Mouse (Mus musculus) embryonic facial prominence, embryonic 11.5 days (tissue): ENCODE results near the gene Arid2. TPM values are rescaled to one million over a fixed set of nuclear protein-coding genes. Genes with fewer than 3 reads are reported as not detected.

Experiments used
- ATAC-seq: fragments of 200-750 bp; cut with Nextera tagmentation; replicated peaks from 2 replicates; pipeline ENCODE4 v1.8.0; 2017; ENCODE audit warnings: low read depth; ENCODE audit not compliant: insufficient number of reproducible peaks, low FRiP score, low TSS enrichment
- DNase-seq: peaks from one replicate; pipeline ENCODE4 v3.0.0-alpha.2; 2015; ENCODE audit warnings: low spot score
- H3K27ac ChIP-seq: fragments of 300-500 bp; sonication (generic); replicated peaks from 2 replicates; pipeline ENCODE4 v1.5.1; 2014; ENCODE audit warnings: mild to moderate bottlenecking, low read depth, low read length, control low read depth
- H3K27me3 ChIP-seq: fragments of 300-500 bp; sonication (generic); 2 replicates; pipeline ENCODE4 v1.6.1; 2014; ENCODE audit warnings: mild to moderate bottlenecking, low read length, moderate library complexity, mixed read lengths; ENCODE audit not compliant: control insufficient read depth, insufficient read depth
- H3K36me3 ChIP-seq: fragments of 300-500 bp; sonication (generic); replicated peaks from 2 replicates; pipeline ENCODE4 v1.6.1; 2014; ENCODE audit warnings: low read depth, mild to moderate bottlenecking, low read length, moderate library complexity, mixed read lengths; ENCODE audit not compliant: control insufficient read depth, insufficient read depth
- H3K4me1 ChIP-seq: fragments of 300-500 bp; sonication (generic); 2 replicates; pipeline ENCODE4 v1.6.1; 2014; ENCODE audit warnings: low read length, mixed read lengths; ENCODE audit not compliant: control insufficient read depth, insufficient read depth
- H3K4me2 ChIP-seq: fragments of 300-500 bp; sonication (generic); 2 replicates; pipeline ENCODE4 v1.6.1; 2014; ENCODE audit warnings: low read depth, mild to moderate bottlenecking, control low read depth, low read length, moderate library complexity
- H3K4me3 ChIP-seq: fragments of 300-500 bp; sonication (generic); 2 replicates; pipeline ENCODE4 v1.5.1; 2014; ENCODE audit warnings: low read depth, low read length, control low read depth
- H3K9ac ChIP-seq: fragments of 300-500 bp; sonication (generic); replicated peaks from 2 replicates; pipeline ENCODE4 v1.6.1; 2014; ENCODE audit warnings: mild to moderate bottlenecking, control low read depth, low read length
- H3K9me3 ChIP-seq: fragments of 300-500 bp; sonication (generic); replicated peaks from 2 replicates; pipeline ENCODE4 v1.6.1; 2016; ENCODE audit warnings: mild to moderate bottlenecking, low read length, inconsistent platforms, mixed read lengths; ENCODE audit not compliant: control insufficient read depth
- WGBS: fragments of 180-500 bp; shearing (Covaris S2); extraction: QIAGEN DNeasy Blood & Tissue Kit; methylation state at CpG from one replicate; pipeline ENCODE4 v1.1.7; 2014; 5-methylcytosine and 5-hydroxymethylcytosine counted together
- polyA plus RNA-seq: library from polyadenylated mRNA; unstranded; fragments of >200 nt; fragmentation: Nextera tagmentation; extraction: Ambion mirVana; gene quantifications from 2 replicates; pipeline ENCODE4 v1.2.1, GENCODE M21; 2014

Gene Arid2
- polyA plus RNA-seq, 1 experiment from 2014 or later = 39.3 TPM

- WGBS = under 1% methylated on average over 37 of the region's 63 CpGs
- H3K4me2 ChIP-seq = peak overlapping the region; percentile 80
- no peaks in the 10 kb centered on the region for H3K9me3 ChIP-seq
- H3K27me3 ChIP-seq = no peaks in the 10 kb centered on the region
- H3K27ac ChIP-seq = peak overlapping the region; percentile 100
- H3K4me1 ChIP-seq = no peaks in the 10 kb centered on the region
- no peak for DNase-seq
- peak overlapping the region; percentile 100 for H3K9ac ChIP-seq
- no peak for ATAC-seq
- no peaks in the 10 kb centered on the region for H3K36me3 ChIP-seq
- peak overlapping the region; percentile 93 for H3K4me3 ChIP-seq
Observed at GRCm38 (mm10) chr15:96286935-96287292, 404 bp upstream of the Arid2 start.

GRCm38 (mm10) chr15:96287976-96288835, 888 bp downstream of the Arid2 start:
- H3K4me1 ChIP-seq = no peaks in the 10 kb centered on the region
- H3K4me2 ChIP-seq = peak overlapping the region; percentile 75
- under 1% methylated on average over 74 of the region's 97 CpGs for WGBS
- no peak for ATAC-seq
- no peaks in the 10 kb centered on the region for H3K27me3 ChIP-seq
- no peaks in the 10 kb centered on the region for H3K9me3 ChIP-seq
- H3K27ac ChIP-seq = peak overlapping the region; percentile 100
- peak overlapping the region; percentile 93 for H3K4me3 ChIP-seq
- DNase-seq = peak; percentile 58
- H3K36me3 ChIP-seq = no peaks in the 10 kb centered on the region
- H3K9ac ChIP-seq = peak overlapping the region; percentile 100

- Histone ChIP-seq H3K9me3 (no peaks in the 10 kb centered on the region), H3K36me3 (no peaks in the 10 kb centered on the region), H3K4me3 (peak overlapping the region; percentile 93), H3K4me2 (peak overlapping the region; percentile 75), H3K27ac (peak overlapping the region; percentile 100), H3K4me1 (no peaks in the 10 kb centered on the region), H3K27me3 (no peaks in the 10 kb centered on the region), H3K9ac (peak overlapping the region; percentile 100)
- 7% methylated on average over 9 of the region's 9 CpGs for WGBS
- ATAC-seq (no peak), DNase-seq (no peak)
Observed at GRCm38 (mm10) chr15:96288836-96289390, 1.6 kb downstream of the Arid2 start.

DNA sequence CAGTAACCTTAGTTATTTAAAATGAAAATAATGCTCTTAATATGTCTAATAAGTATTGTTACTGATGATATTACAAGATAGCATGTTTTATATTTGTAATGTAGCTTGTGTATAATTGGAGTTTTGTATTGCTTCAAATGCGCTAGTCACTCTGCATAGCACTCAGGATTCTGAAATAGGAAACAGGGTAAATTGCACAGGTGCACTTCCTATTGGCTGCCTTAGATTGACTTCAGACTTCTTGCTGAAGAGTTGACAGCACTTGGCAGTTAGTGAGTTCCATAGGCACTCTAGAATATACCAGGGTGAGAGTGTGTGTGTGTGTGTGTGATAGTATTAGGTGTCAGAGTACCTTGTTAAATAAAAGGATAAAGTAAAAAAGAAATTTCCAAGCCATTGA, 2.7 kb downstream of the Arid2 start:
- 60% methylated on average over 1 of the region's 1 CpGs for WGBS
- no peaks in the 10 kb centered on the region for H3K36me3 ChIP-seq
- no peaks in the 10 kb centered on the region for H3K27me3 ChIP-seq
- H3K9ac ChIP-seq = no peak overlapping the region
- no peak overlapping the region for H3K4me3 ChIP-seq
- no peak overlapping the region for H3K27ac ChIP-seq
- no peak overlapping the region for H3K4me2 ChIP-seq
- H3K9me3 ChIP-seq = no peaks in the 10 kb centered on the region
- ATAC-seq (no peak), DNase-seq (no peak)
- H3K4me1 ChIP-seq = no peaks in the 10 kb centered on the region

- Histone ChIP-seq H3K36me3 (no peaks in the 10 kb centered on the region), H3K9me3 (no peaks in the 10 kb centered on the region), H3K4me3 (no peak overlapping the region), H3K4me2 (no peak overlapping the region), H3K9ac (no peak overlapping the region), H3K27me3 (no peaks in the 10 kb centered on the region), H3K4me1 (no peaks in the 10 kb centered on the region), H3K27ac (no peak overlapping the region)
- 79% methylated on average over 3 of the region's 3 CpGs for WGBS
- no peak for ATAC-seq
- no peak for DNase-seq
Observed at GRCm38 (mm10) chr15:96293444-96293843, 6.1 kb downstream of the Arid2 start.

- Histone ChIP-seq H3K4me2 (no peak overlapping the region), H3K4me3 (no peak overlapping the region), H3K27me3 (no peaks in the 10 kb centered on the region), H3K4me1 (no peaks in the 10 kb centered on the region), H3K9ac (no peak overlapping the region), H3K36me3 (no peaks in the 10 kb centered on the region), H3K9me3 (no peaks in the 10 kb centered on the region), H3K27ac (no peak overlapping the region)
- WGBS = 87% methylated on average over 9 of the region's 9 CpGs
- DNase-seq (no peak), ATAC-seq (no peak)
Observed at GRCm38 (mm10) chr15:96297078-96297590, 9.8 kb downstream of the Arid2 start.

DNA sequence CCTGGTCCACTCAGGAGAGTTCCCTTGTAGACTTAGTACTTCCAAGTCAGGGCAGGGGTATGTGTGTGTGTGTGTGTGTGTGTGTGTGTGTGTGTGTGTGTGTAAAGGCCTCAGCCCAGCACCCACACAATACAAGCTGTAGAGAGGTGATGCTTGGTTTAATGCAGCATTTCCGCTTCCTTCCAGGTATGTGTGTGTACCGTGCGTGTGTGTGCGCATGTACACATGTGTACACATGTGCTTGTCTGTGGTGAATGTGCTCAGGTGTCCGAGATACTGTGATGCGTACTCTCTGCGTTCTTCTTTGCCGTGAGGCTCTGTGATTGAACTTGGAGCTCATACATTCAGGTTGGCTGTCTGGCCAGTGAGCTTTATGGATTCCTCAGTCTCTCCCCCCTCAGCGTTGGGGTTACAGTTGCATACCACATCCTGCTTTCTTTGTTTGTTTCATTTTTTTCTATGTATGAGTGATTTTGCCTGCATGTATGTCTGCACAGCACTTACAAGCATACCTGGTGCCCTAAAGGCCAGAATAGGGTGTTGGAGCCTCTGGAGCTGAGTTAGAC, 10.4 kb downstream of the Arid2 start:
- no peak for ATAC-seq
- Histone ChIP-seq H3K36me3 (no peaks in the 10 kb centered on the region), H3K9me3 (no peaks in the 10 kb centered on the region)

GRCm38 (mm10) chr15:96309310-96309709, 22.0 kb downstream of the Arid2 start:
- no peak overlapping the region for H3K4me3 ChIP-seq
- H3K4me1 ChIP-seq = no peaks in the 10 kb centered on the region
- H3K9ac ChIP-seq = no peak overlapping the region
- no peak overlapping the region for H3K27ac ChIP-seq
- no peak for ATAC-seq
- H3K9me3 ChIP-seq = no peaks in the 10 kb centered on the region
- WGBS = 88% methylated on average over 6 of the region's 6 CpGs
- H3K4me2 ChIP-seq = no peak overlapping the region
- no peaks in the 10 kb centered on the region for H3K36me3 ChIP-seq
- DNase-seq = no peak
- H3K27me3 ChIP-seq = no peaks in the 10 kb centered on the region

More for the DNA sequence above, 10.4 kb downstream of the Arid2 start:
- H3K4me2 ChIP-seq = no peak overlapping the region
- no peaks in the 10 kb centered on the region for H3K4me1 ChIP-seq
- no peak overlapping the region for H3K9ac ChIP-seq
- no peak overlapping the region for H3K4me3 ChIP-seq
- WGBS = 95% methylated on average over 9 of the region's 9 CpGs
- H3K27ac ChIP-seq = no peak overlapping the region
- no peak for DNase-seq
- no peaks in the 10 kb centered on the region for H3K27me3 ChIP-seq
